Mouse (Mus musculus) liver, embryonic 15.5 days (tissue): ENCODE data around the gene Tjp3. TPM values are rescaled to one million over a fixed set of nuclear protein-coding genes. Genes with fewer than 3 reads are reported as not detected.

Experiments
- ATAC-seq: fragments of 200-750 bp; cut with Nextera tagmentation; 2 replicates; pipeline ENCODE4 v1.8.0; 2017; ENCODE audit warnings: moderate number of reproducible peaks, mild to moderate bottlenecking, moderate library complexity; ENCODE audit not compliant: insufficient read depth
- H3K27ac ChIP-seq: fragments of 300-500 bp; sonication (generic); replicated peaks from 2 replicates; pipeline ENCODE4 v1.5.1; 2015; ENCODE audit warnings: mild to moderate bottlenecking, inconsistent platforms
- H3K27me3 ChIP-seq: fragments of 300-500 bp; sonication (generic); 2 replicates; pipeline ENCODE4 v1.6.1; 2015; ENCODE audit warnings: mild to moderate bottlenecking, inconsistent platforms
- H3K36me3 ChIP-seq: fragments of 300-500 bp; sonication (generic); replicated peaks from 2 replicates; pipeline ENCODE4 v1.6.1; 2015; ENCODE audit warnings: moderate library complexity, mild to moderate bottlenecking, inconsistent platforms
- H3K4me1 ChIP-seq: fragments of 300-500 bp; sonication (generic); replicated peaks from 2 replicates; pipeline ENCODE4 v1.6.1; 2015; ENCODE audit warnings: inconsistent platforms
- H3K4me2 ChIP-seq: fragments of 300-500 bp; sonication (generic); 2 replicates; pipeline ENCODE4 v1.6.1; 2015; ENCODE audit warnings: moderate library complexity, mild to moderate bottlenecking, inconsistent platforms
- H3K4me3 ChIP-seq: fragments of 300-500 bp; sonication (generic); replicated peaks from 2 replicates; pipeline ENCODE4 v1.5.1; 2015; ENCODE audit warnings: mild to moderate bottlenecking, inconsistent platforms
- H3K9ac ChIP-seq: fragments of 300-500 bp; sonication (generic); 2 replicates; pipeline ENCODE4 v1.6.1; 2015; ENCODE audit warnings: moderate library complexity, mild to moderate bottlenecking, inconsistent platforms
- H3K9me3 ChIP-seq: fragments of 300-500 bp; sonication (generic); replicated peaks from 2 replicates; pipeline ENCODE4 v1.6.1; 2016; ENCODE audit warnings: inconsistent platforms
- WGBS: fragments of 180-500 bp; shearing (Covaris S2); methylation state at CpG from one replicate; pipeline ENCODE4 v1.1.7; 2015; ENCODE audit warnings: mixed read lengths; ENCODE audit not compliant: insufficient replicate concordance; 5-methylcytosine and 5-hydroxymethylcytosine counted together
- polyA plus RNA-seq: library from polyadenylated mRNA; unstranded; fragments of >200 nt; fragmentation: Nextera tagmentation; extraction: Ambion mirVana; gene quantifications from 2 replicates; pipeline ENCODE4 v1.2.1, GENCODE M21; 2015

The Tjp3 gene
- polyA plus RNA-seq, 1 experiment from 2014 or later = 0.93 TPM

GRCm38 (mm10) chr10:81245166-81245565 lies 46.2 kb downstream of the Tjp3 start:
- WGBS = 84% methylated on average over 6 of the region's 6 CpGs
- H3K4me2 ChIP-seq = no peak overlapping the region

DNA sequence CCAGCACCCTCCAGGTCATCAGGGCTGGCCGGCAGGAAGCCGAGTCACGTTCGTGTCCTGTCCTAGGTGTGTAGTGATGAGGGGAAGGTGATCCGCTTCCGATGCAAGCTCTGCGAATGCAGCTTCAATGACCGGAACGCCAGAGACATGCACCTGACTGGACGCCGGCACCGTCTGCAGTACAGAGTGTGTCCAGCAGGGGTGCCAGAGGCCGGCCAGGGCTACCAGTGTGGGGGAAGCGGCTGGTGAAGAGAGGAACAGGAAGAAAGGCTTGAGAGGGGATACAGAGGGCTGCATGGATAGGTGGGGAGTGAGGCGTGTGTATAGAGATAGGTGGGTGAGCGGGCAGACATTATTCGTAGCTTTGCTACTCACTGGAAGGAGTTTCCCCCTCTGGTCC lies 46.8 kb downstream of the Tjp3 start:
- 0 out of 2 replicates have a peak, but pooled peaks have one; percentile 29 for ATAC-seq
- H3K9ac ChIP-seq = no peak overlapping the region
- H3K27ac ChIP-seq = no peak overlapping the region
- peaks cover 57% of the 10 kb centered on the region for H3K27me3 ChIP-seq
- no peak overlapping the region for H3K4me2 ChIP-seq
- no peaks in the 10 kb centered on the region for H3K36me3 ChIP-seq
- H3K9me3 ChIP-seq = no peaks in the 10 kb centered on the region
- 3% methylated on average over 17 of the region's 17 CpGs for WGBS
- H3K4me1 ChIP-seq = peaks cover 7% of the 10 kb centered on the region; the same call in 1 of the 2 replicates
- no peak overlapping the region for H3K4me3 ChIP-seq

More at GRCm38 (mm10) chr10:81245166-81245565, 46.2 kb downstream of the Tjp3 start:
- H3K27ac ChIP-seq = no peak overlapping the region
- H3K4me3 ChIP-seq = no peak overlapping the region
- peaks cover 52% of the 10 kb centered on the region for H3K27me3 ChIP-seq
- ATAC-seq = no peak
- peaks cover 9% of the 10 kb centered on the region; the same call in 1 of the 2 replicates for H3K4me1 ChIP-seq
- no peak overlapping the region for H3K9ac ChIP-seq
- H3K36me3 ChIP-seq = no peaks in the 10 kb centered on the region
- no peaks in the 10 kb centered on the region for H3K9me3 ChIP-seq

DNA sequence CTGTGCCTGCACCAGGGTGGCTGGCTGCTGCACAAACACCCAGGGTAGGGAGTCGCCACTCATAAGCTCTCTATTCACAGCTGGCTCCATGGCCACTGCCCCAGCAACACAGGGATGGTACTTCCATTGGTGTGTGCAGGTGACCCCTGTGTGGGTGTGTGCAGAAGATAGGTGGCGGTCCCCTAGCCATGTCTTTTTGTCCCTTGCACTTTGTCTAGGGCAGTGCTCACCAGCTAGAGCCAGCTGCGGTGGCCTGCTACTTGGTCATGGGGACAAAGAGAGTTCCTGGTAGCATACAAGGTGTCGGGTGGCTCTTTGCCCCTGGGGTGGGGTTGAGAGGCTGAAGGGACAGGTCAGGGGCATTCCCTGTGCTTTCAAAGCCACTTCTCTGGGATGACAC lies 47.2 kb downstream of the Tjp3 start:
- no peak for ATAC-seq
- Histone ChIP-seq H3K4me3 (no peak overlapping the region), H3K27ac (no peak overlapping the region), H3K9me3 (no peaks in the 10 kb centered on the region), H3K36me3 (no peaks in the 10 kb centered on the region), H3K9ac (no peak overlapping the region), H3K4me1 (peaks cover 4% of the 10 kb centered on the region; the same call in 1 of the 2 replicates), H3K27me3 (peaks cover 62% of the 10 kb centered on the region), H3K4me2 (no peak overlapping the region)
- WGBS = 70% methylated on average over 4 of the region's 4 CpGs

- H3K27me3 ChIP-seq = peaks cover 81% of the 10 kb centered on the region
- no peak overlapping the region for H3K27ac ChIP-seq
- H3K9ac ChIP-seq = no peak overlapping the region
- 81% methylated on average over 16 of the region's 16 CpGs for WGBS
- no peak for ATAC-seq
- no peaks in the 10 kb centered on the region for H3K36me3 ChIP-seq
- H3K4me2 ChIP-seq = no peak overlapping the region
- H3K9me3 ChIP-seq = no peaks in the 10 kb centered on the region
- peaks cover 4% of the 10 kb centered on the region; the same call in 1 of the 2 replicates for H3K4me1 ChIP-seq
- no peak overlapping the region for H3K4me3 ChIP-seq
These were observed 49.4 kb downstream of the Tjp3 start for GRCm38 (mm10) chr10:81242021-81242420.

DNA sequence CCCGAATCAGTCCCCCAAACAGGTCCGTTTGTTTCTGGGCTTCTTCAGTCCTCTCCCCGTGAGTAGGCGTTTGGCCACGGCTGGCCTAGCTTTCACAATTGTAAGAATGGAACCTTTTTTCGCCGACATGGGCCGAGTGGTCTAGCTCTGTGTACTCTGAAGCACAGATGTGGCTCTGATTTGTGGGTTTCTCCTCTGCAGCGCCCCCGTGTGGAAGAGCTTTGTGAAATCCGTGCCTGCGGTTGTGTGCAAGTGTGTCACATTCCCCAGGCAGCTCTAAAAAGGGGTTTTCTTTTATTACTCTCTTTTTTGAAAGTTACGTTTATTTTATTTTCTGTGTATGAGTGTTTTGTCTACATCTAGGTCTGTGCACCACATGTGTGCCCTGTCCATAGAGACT lies 50.5 kb downstream of the Tjp3 start:
- no peak overlapping the region for H3K27ac ChIP-seq
- no peaks in the 10 kb centered on the region for H3K9me3 ChIP-seq
- no peak overlapping the region for H3K4me2 ChIP-seq
- H3K9ac ChIP-seq = no peak overlapping the region
- 17% methylated on average over 13 of the region's 13 CpGs for WGBS
- peaks cover 4% of the 10 kb centered on the region; the same call in 1 of the 2 replicates for H3K4me1 ChIP-seq
- no peaks in the 10 kb centered on the region for H3K36me3 ChIP-seq
- no peak overlapping the region for H3K4me3 ChIP-seq
- no peak for ATAC-seq
- H3K27me3 ChIP-seq = peaks cover 82% of the 10 kb centered on the region

GRCm38 (mm10) chr10:81238618-81239017 lies 52.8 kb downstream of the Tjp3 start:
- Histone ChIP-seq H3K4me2 (no peak overlapping the region), H3K4me3 (no peak overlapping the region), H3K27ac (no peak overlapping the region), H3K9ac (no peak overlapping the region), H3K9me3 (no peaks in the 10 kb centered on the region), H3K27me3 (peaks cover 79% of the 10 kb centered on the region), H3K4me1 (peaks cover 9% of the 10 kb centered on the region), H3K36me3 (no peaks in the 10 kb centered on the region)
- ATAC-seq = no peak
- WGBS = 63% methylated on average over 2 of the region's 2 CpGs

- Histone ChIP-seq H3K27ac (no peak overlapping the region), H3K4me1 (peaks cover 22% of the 10 kb centered on the region), H3K9ac (no peak overlapping the region), H3K9me3 (no peaks in the 10 kb centered on the region), H3K36me3 (no peaks in the 10 kb centered on the region), H3K27me3 (peaks cover 72% of the 10 kb centered on the region), H3K4me2 (no peak overlapping the region), H3K4me3 (no peak overlapping the region)
- WGBS = 65% methylated on average over 12 of the region's 12 CpGs
- ATAC-seq = no peak
These were observed 54.7 kb downstream of the Tjp3 start for GRCm38 (mm10) chr10:81236471-81237268.

GRCm38 (mm10) chr10:81234206-81234605 lies 57.2 kb downstream of the Tjp3 start:
- peaks cover 72% of the 10 kb centered on the region for H3K27me3 ChIP-seq
- no peak overlapping the region for H3K9ac ChIP-seq
- H3K9me3 ChIP-seq = no peaks in the 10 kb centered on the region
- no peak for ATAC-seq
- H3K27ac ChIP-seq = no peak overlapping the region
- no peak overlapping the region for H3K4me3 ChIP-seq
- peaks cover 18% of the 10 kb centered on the region for H3K4me1 ChIP-seq
- WGBS = 76% methylated on average over 6 of the region's 6 CpGs
- peak overlapping the region; percentile 87; the same call in 1 of the 2 replicates for H3K4me2 ChIP-seq
- no peaks in the 10 kb centered on the region for H3K36me3 ChIP-seq

- H3K27ac ChIP-seq = peak overlapping the region; percentile 53; the same call in 1 of the 2 replicates
- ATAC-seq = peak; percentile 56; the same call in 1 of the 2 replicates
- H3K4me1 ChIP-seq = peaks cover 18% of the 10 kb centered on the region
- H3K9ac ChIP-seq = peak overlapping the region; percentile 57
- H3K36me3 ChIP-seq = no peaks in the 10 kb centered on the region
- 2% methylated on average over 28 of the region's 28 CpGs for WGBS
- H3K4me2 ChIP-seq = peak overlapping the region; percentile 87
- peaks cover 74% of the 10 kb centered on the region for H3K27me3 ChIP-seq
- no peaks in the 10 kb centered on the region for H3K9me3 ChIP-seq
- peak overlapping the region; percentile 69 for H3K4me3 ChIP-seq
These were observed 58.2 kb downstream of the Tjp3 start for GRCm38 (mm10) chr10:81233226-81233585.

- 6% methylated on average over 29 of the region's 29 CpGs for WGBS
- Histone ChIP-seq H3K4me1 (peaks cover 18% of the 10 kb centered on the region), H3K27me3 (peaks cover 74% of the 10 kb centered on the region), H3K4me2 (peak within 1 kb of the TSS; percentile 87), H3K36me3 (no peaks in the 10 kb centered on the region), H3K4me3 (peak within 1 kb of the TSS; percentile 69), H3K9ac (peak within 1 kb of the TSS; percentile 57), H3K27ac (peak within 1 kb of the TSS; percentile 53; the same call in 1 of the 2 replicates), H3K9me3 (no peaks in the 10 kb centered on the region)
- peak; percentile 73 for ATAC-seq
These were observed 58.7 kb downstream of the Tjp3 start, which contains the start of gene Zfr2 for GRCm38 (mm10) chr10:81232580-81233225. Zfr2 (plus strand) TSS chr10:81233155.

GRCm38 (mm10) chr10:81231436-81231835 lies 59.9 kb downstream of the Tjp3 start:
- H3K4me3 ChIP-seq = no peak overlapping the region
- H3K36me3 ChIP-seq = no peaks in the 10 kb centered on the region
- no peak overlapping the region for H3K4me2 ChIP-seq
- H3K9ac ChIP-seq = no peak overlapping the region
- peaks cover 18% of the 10 kb centered on the region for H3K4me1 ChIP-seq
- ATAC-seq = no peak
- no peak overlapping the region for H3K27ac ChIP-seq
- peaks cover 63% of the 10 kb centered on the region for H3K27me3 ChIP-seq
- WGBS = 37% methylated on average over 7 of the region's 7 CpGs
- H3K9me3 ChIP-seq = no peaks in the 10 kb centered on the region
